Mouse (Mus musculus): ENCODE results near the gene Arhgap22. TPM values are rescaled to one million over a fixed set of nuclear protein-coding genes. Genes with fewer than 3 reads are reported as not detected.
A peak's percentile ranks its signal among the peaks of the same experiment; 100 is the strongest.

Gene Arhgap22
- polyA plus RNA-seq (2015; fragmentation: Nextera tagmentation; extraction: Ambion mirVana) = 3.5 and 4.1 TPM in 2 replicates

- 17% methylated on average over 28 of the region's 28 CpGs for WGBS
- peak; percentile 81 for ATAC-seq (replicated peaks; ENCODE audit: low FRiP score)
- H3K27me3 ChIP-seq = peaks cover 41% of the 10 kb centered on the region
- no peak within 1 kb of the TSS for H3K4me3 ChIP-seq (replicated peaks)
- no peaks in the 10 kb centered on the region for H3K36me3 ChIP-seq
- no peaks in the 10 kb centered on the region for H3K9me3 ChIP-seq (replicated peaks)
- no peak within 1 kb of the TSS for H3K9ac ChIP-seq
- no peak within 1 kb of the TSS for H3K27ac ChIP-seq
- H3K4me1 ChIP-seq = peaks cover 6% of the 10 kb centered on the region; the same call in 1 of the 2 replicates
- H3K4me2 ChIP-seq = peak within 1 kb of the TSS; percentile 35
These were observed at the start of gene Arhgap22 for GRCm38 (mm10) chr14:33213823-33214766. TSS of gene Arhgap22 (plus strand) at chr14:33214026.

- Histone ChIP-seq H3K4me3 (replicated peaks) (no peak overlapping the region), H3K9ac (no peak overlapping the region), H3K4me2 (no peak overlapping the region), H3K27me3 (no peaks in the 10 kb centered on the region; the same call in 1 of the 2 replicates), H3K4me1 (no peaks in the 10 kb centered on the region), H3K36me3 (no peaks in the 10 kb centered on the region), H3K27ac (no peak overlapping the region), H3K9me3 (replicated peaks) (no peaks in the 10 kb centered on the region)
- 90% methylated on average over 4 of the region's 4 CpGs for WGBS
- no peak for ATAC-seq (replicated peaks; ENCODE audit: low FRiP score)
These were observed 45.1 kb upstream of the Arhgap22 start for GRCm38 (mm10) chr14:33168750-33169149.

- H3K9ac ChIP-seq = no peak overlapping the region
- no peak for ATAC-seq (replicated peaks; ENCODE audit: low FRiP score)
- H3K4me1 ChIP-seq = no peaks in the 10 kb centered on the region
- H3K4me3 ChIP-seq (replicated peaks) = no peak overlapping the region
- no peaks in the 10 kb centered on the region for H3K27me3 ChIP-seq
- no peak overlapping the region for H3K4me2 ChIP-seq
- H3K36me3 ChIP-seq = no peaks in the 10 kb centered on the region
- H3K9me3 ChIP-seq (replicated peaks) = no peaks in the 10 kb centered on the region
- 69% methylated on average over 1 of the region's 1 CpGs for WGBS
- H3K27ac ChIP-seq = no peak overlapping the region
These were observed 41.9 kb upstream of the Arhgap22 start for GRCm38 (mm10) chr14:33171942-33172341.

- H3K9ac ChIP-seq = no peak overlapping the region
- no peaks in the 10 kb centered on the region for H3K9me3 ChIP-seq (replicated peaks)
- H3K4me2 ChIP-seq = no peak overlapping the region
- no peaks in the 10 kb centered on the region for H3K27me3 ChIP-seq
- no peak overlapping the region for H3K4me3 ChIP-seq (replicated peaks)
- 78% methylated on average over 4 of the region's 4 CpGs for WGBS
- H3K4me1 ChIP-seq = no peaks in the 10 kb centered on the region
- no peaks in the 10 kb centered on the region for H3K36me3 ChIP-seq
- no peak for ATAC-seq (replicated peaks; ENCODE audit: low FRiP score)
- no peak overlapping the region for H3K27ac ChIP-seq
These were observed 38.6 kb upstream of the Arhgap22 start for GRCm38 (mm10) chr14:33175059-33175821.

- 85% methylated on average over 5 of the region's 5 CpGs for WGBS
- no peak for ATAC-seq (replicated peaks; ENCODE audit: low FRiP score)
- no peaks in the 10 kb centered on the region for H3K27me3 ChIP-seq
- H3K36me3 ChIP-seq = no peaks in the 10 kb centered on the region
- no peaks in the 10 kb centered on the region for H3K4me1 ChIP-seq
- H3K9me3 ChIP-seq (replicated peaks) = no peaks in the 10 kb centered on the region
- H3K4me2 ChIP-seq = no peak overlapping the region
- no peak overlapping the region for H3K27ac ChIP-seq
- no peak overlapping the region for H3K9ac ChIP-seq
- H3K4me3 ChIP-seq (replicated peaks) = no peak overlapping the region
These were observed 33.7 kb upstream of the Arhgap22 start for GRCm38 (mm10) chr14:33180102-33180501.

GRCm38 (mm10) chr14:33185068-33185800 is 28.6 kb upstream of the Arhgap22 start, which contains the start of gene Wdfy4:
TSS of gene Wdfy4 (minus strand) at chr14:33185508.
- Histone ChIP-seq H3K4me2 (no peak within 1 kb of the TSS), H3K4me1 (no peaks in the 10 kb centered on the region), H3K27me3 (no peaks in the 10 kb centered on the region), H3K9ac (no peak within 1 kb of the TSS), H3K36me3 (no peaks in the 10 kb centered on the region), H3K27ac (no peak within 1 kb of the TSS), H3K9me3 (replicated peaks) (no peaks in the 10 kb centered on the region), H3K4me3 (replicated peaks) (no peak within 1 kb of the TSS)
- ATAC-seq (replicated peaks; ENCODE audit: low FRiP score) = no peak
- 81% methylated on average over 11 of the region's 11 CpGs for WGBS

- H3K36me3 ChIP-seq = no peaks in the 10 kb centered on the region
- H3K27ac ChIP-seq = no peak overlapping the region
- H3K9ac ChIP-seq = no peak overlapping the region
- no peaks in the 10 kb centered on the region for H3K27me3 ChIP-seq
- no peak overlapping the region for H3K4me3 ChIP-seq (replicated peaks)
- H3K4me1 ChIP-seq = no peaks in the 10 kb centered on the region
- no peaks in the 10 kb centered on the region for H3K9me3 ChIP-seq (replicated peaks)
- ATAC-seq (replicated peaks; ENCODE audit: low FRiP score) = no peak
- 50% methylated on average over 4 of the region's 4 CpGs for WGBS
- no peak overlapping the region for H3K4me2 ChIP-seq
These were observed 26.6 kb upstream of the Arhgap22 start for GRCm38 (mm10) chr14:33187201-33187600.

GRCm38 (mm10) chr14:33189230-33189629 is 24.6 kb upstream of the Arhgap22 start:
- Histone ChIP-seq H3K36me3 (no peaks in the 10 kb centered on the region), H3K4me2 (no peak overlapping the region), H3K27me3 (no peaks in the 10 kb centered on the region), H3K27ac (no peak overlapping the region), H3K9ac (no peak overlapping the region), H3K4me3 (replicated peaks) (no peak overlapping the region), H3K9me3 (replicated peaks) (no peaks in the 10 kb centered on the region), H3K4me1 (no peaks in the 10 kb centered on the region)
- ATAC-seq (replicated peaks; ENCODE audit: low FRiP score) = no peak
- 57% methylated on average over 10 of the region's 10 CpGs for WGBS

- Histone ChIP-seq H3K27me3 (no peaks in the 10 kb centered on the region), H3K4me3 (replicated peaks) (no peak overlapping the region), H3K9ac (no peak overlapping the region), H3K4me2 (no peak overlapping the region), H3K27ac (no peak overlapping the region), H3K36me3 (no peaks in the 10 kb centered on the region), H3K9me3 (replicated peaks) (no peaks in the 10 kb centered on the region), H3K4me1 (no peaks in the 10 kb centered on the region)
- 92% methylated on average over 21 of the region's 21 CpGs for WGBS
- ATAC-seq (replicated peaks; ENCODE audit: low FRiP score) = no peak
These were observed 23.9 kb upstream of the Arhgap22 start for GRCm38 (mm10) chr14:33189849-33190423.

GRCm38 (mm10) chr14:33190646-33191045 is 23.2 kb upstream of the Arhgap22 start:
- no peaks in the 10 kb centered on the region for H3K27me3 ChIP-seq
- WGBS = 70% methylated on average over 1 of the region's 1 CpGs
- H3K4me1 ChIP-seq = no peaks in the 10 kb centered on the region
- no peaks in the 10 kb centered on the region for H3K36me3 ChIP-seq
- no peaks in the 10 kb centered on the region for H3K9me3 ChIP-seq (replicated peaks)
- H3K4me2 ChIP-seq = no peak overlapping the region
- no peak overlapping the region for H3K9ac ChIP-seq
- no peak overlapping the region for H3K27ac ChIP-seq
- no peak overlapping the region for H3K4me3 ChIP-seq (replicated peaks)
- no peak for ATAC-seq (replicated peaks; ENCODE audit: low FRiP score)

GRCm38 (mm10) chr14:33193762-33194161 is 20.1 kb upstream of the Arhgap22 start:
- Histone ChIP-seq H3K9me3 (replicated peaks) (no peaks in the 10 kb centered on the region), H3K9ac (no peak overlapping the region), H3K4me3 (replicated peaks) (no peak overlapping the region), H3K4me2 (no peak overlapping the region), H3K36me3 (no peaks in the 10 kb centered on the region), H3K27ac (no peak overlapping the region), H3K4me1 (no peaks in the 10 kb centered on the region), H3K27me3 (no peaks in the 10 kb centered on the region)
- ATAC-seq (replicated peaks; ENCODE audit: low FRiP score) = no peak
